ENCODE assay signal across 23 mouse cellular contexts in genomic region chr4:152892997-152893396, GRCm38 (mm10).
DNase-seq lines count a peak whose midpoint lies in the region; ATAC-seq lines count a peak whose summit lies in the region.
"Had no signal": no experiment of that assay in that cellular context is flagged by ENCODE, and none has a peak within 500 bp of the region (broad histone marks: within the 10 kb centered on the region; RNA-seq: fewer than 3 reads in every experiment).

No protein-coding gene starts in this region.

- H3K4me3 ChIP-seq in liver, embryonic 11.5 days (ENCODE audit: low read depth, low read length): no peak overlapping the region
- no peak overlapping the region for H3K4me3 ChIP-seq in liver, embryonic 13.5 days (replicated peaks)
- no peak overlapping the region for H3K4me3 ChIP-seq in liver, embryonic 16.5 days (ENCODE audit: low read depth, low read length)
- H3K4me3 ChIP-seq in hindbrain, embryonic 14.5 days (replicated peaks; ENCODE audit: low read length): no peak overlapping the region
- H3K4me3 ChIP-seq: forebrain, embryonic 10.5 days; forebrain, embryonic 13.5 days; gastrocnemius, adult 2 months; hindbrain, embryonic 12.5 days had no signal

- H3K9me3 ChIP-seq in liver, embryonic 11.5 days (ENCODE audit: control insufficient read depth, low read length): no peaks in the 10 kb centered on the region
- 0 out of 2 replicates have a peak, but pooled peaks cover 20% of the 10 kb centered on the region for H3K9me3 ChIP-seq in liver, embryonic 13.5 days (replicated peaks)
- H3K9me3 ChIP-seq in liver, embryonic 16.5 days (replicated peaks; ENCODE audit: control insufficient read depth, low read length): no peaks in the 10 kb centered on the region
- H3K9me3 ChIP-seq in hindbrain, embryonic 14.5 days (ENCODE audit: control insufficient read depth, low read length): 0 out of 2 replicates have a peak, but pooled peaks cover 3% of the 10 kb centered on the region
- H3K9me3 ChIP-seq: forebrain, embryonic 13.5 days had no signal

- H3K4me2 ChIP-seq in liver, embryonic 11.5 days: no peak overlapping the region
- no peak overlapping the region for H3K4me2 ChIP-seq in liver, embryonic 13.5 days
- no peak overlapping the region for H3K4me2 ChIP-seq in liver, embryonic 16.5 days (ENCODE audit: low read depth, low read length)
- H3K4me2 ChIP-seq in hindbrain, embryonic 14.5 days (replicated peaks): no peak overlapping the region
- H3K4me2 ChIP-seq: forebrain, embryonic 13.5 days; heart, embryonic 11.5 days; hindbrain, embryonic 12.5 days had no signal

- H3K27ac ChIP-seq in liver, embryonic 11.5 days (ENCODE audit: low read depth, low read length): no peak overlapping the region
- no peak overlapping the region for H3K27ac ChIP-seq in liver, embryonic 13.5 days
- H3K27ac ChIP-seq in liver, embryonic 16.5 days (ENCODE audit: low read length): no peak overlapping the region
- H3K27ac ChIP-seq in hindbrain, embryonic 14.5 days: no peak overlapping the region
- H3K27ac ChIP-seq: forebrain, embryonic 10.5 days; forebrain, embryonic 13.5 days; gastrocnemius, adult 2 months; hindbrain, embryonic 12.5 days had no signal

- ATAC-seq in liver, embryonic 11.5 days (replicated peaks; ENCODE audit: low FRiP score): no peak
- ATAC-seq in liver, embryonic 13.5 days (ENCODE audit: low read depth): peak; percentile 48; the same call in 1 of the 2 replicates
- ATAC-seq in liver, embryonic 16.5 days (ENCODE audit: low read depth): peak; percentile 51; the same call in 1 of the 2 replicates
- no peak for ATAC-seq in hindbrain, embryonic 14.5 days (ENCODE audit: low FRiP score)
- ATAC-seq: forebrain, embryonic 13.5 days; forebrain, embryonic 16.5 days; hindbrain, embryonic 16.5 days; Patski had no signal

- H3K4me1 ChIP-seq in liver, embryonic 11.5 days (replicated peaks; ENCODE audit: control insufficient read depth, insufficient read depth, low read length): no peaks in the 10 kb centered on the region
- no peaks in the 10 kb centered on the region for H3K4me1 ChIP-seq in liver, embryonic 13.5 days (replicated peaks)
- H3K4me1 ChIP-seq in liver, embryonic 16.5 days (ENCODE audit: control insufficient read depth, low read depth, low read length): no peaks in the 10 kb centered on the region
- H3K4me1 ChIP-seq in hindbrain, embryonic 14.5 days (replicated peaks; ENCODE audit: control insufficient read depth, insufficient read depth, low read length): peaks cover 7% of the 10 kb centered on the region; the same call in 1 of the 2 replicates
- H3K4me1 ChIP-seq: forebrain, embryonic 10.5 days; forebrain, embryonic 13.5 days had no signal

- WGBS in liver, embryonic 11.5 days: 80% methylated on average over 3 of the region's 3 CpGs
- WGBS in liver, embryonic 13.5 days (ENCODE audit: insufficient replicate concordance): 52% methylated on average over 3 of the region's 3 CpGs
- WGBS in liver, embryonic 16.5 days (ENCODE audit: insufficient replicate concordance): 55% methylated on average over 3 of the region's 3 CpGs
- WGBS in hindbrain, embryonic 14.5 days: 90% methylated on average over 3 of the region's 3 CpGs

- no peaks in the 10 kb centered on the region for H3K36me3 ChIP-seq in liver, embryonic 11.5 days (ENCODE audit: control insufficient read depth, insufficient read depth, low read length)
- no peaks in the 10 kb centered on the region for H3K36me3 ChIP-seq in liver, embryonic 13.5 days
- no peaks in the 10 kb centered on the region for H3K36me3 ChIP-seq in liver, embryonic 16.5 days (ENCODE audit: control insufficient read depth, insufficient read depth)
- H3K36me3 ChIP-seq in hindbrain, embryonic 14.5 days (replicated peaks; ENCODE audit: control insufficient read depth, insufficient read depth): no peaks in the 10 kb centered on the region
- H3K36me3 ChIP-seq: forebrain, embryonic 10.5 days; G1E; hindbrain, embryonic 12.5 days had no signal

- H3K27me3 ChIP-seq in liver, embryonic 11.5 days (replicated peaks; ENCODE audit: control insufficient read depth, insufficient read depth, low read length): no peaks in the 10 kb centered on the region
- no peaks in the 10 kb centered on the region for H3K27me3 ChIP-seq in liver, embryonic 13.5 days
- no peaks in the 10 kb centered on the region for H3K27me3 ChIP-seq in liver, embryonic 16.5 days (ENCODE audit: control insufficient read depth, insufficient read depth, low read depth, low read length)
- no peaks in the 10 kb centered on the region for H3K27me3 ChIP-seq in hindbrain, embryonic 14.5 days (ENCODE audit: control insufficient read depth, insufficient read depth, low read length)
- H3K27me3 ChIP-seq: CH12.LX; forebrain, embryonic 13.5 days; Patski had no signal

- H3K9ac ChIP-seq in liver, embryonic 11.5 days (ENCODE audit: low read depth, low read length): no peak overlapping the region
- H3K9ac ChIP-seq in liver, embryonic 13.5 days: no peak overlapping the region
- no peak overlapping the region for H3K9ac ChIP-seq in liver, embryonic 16.5 days (ENCODE audit: low read depth, low read length)
- no peak overlapping the region for H3K9ac ChIP-seq in hindbrain, embryonic 14.5 days
- H3K9ac ChIP-seq: forebrain, embryonic 13.5 days; hindbrain, embryonic 12.5 days had no signal

- peak; percentile 40 for DNase-seq in liver
- DNase-seq in liver, embryonic 11.5 days (ENCODE audit: low spot score): no peak
- DNase-seq in liver, embryonic 13.5 days: no peak
- no peak for DNase-seq in hindbrain, embryonic 14.5 days (ENCODE audit: low spot score)
- no peak for DNase-seq in frontal cortex, postnatal 14 days (ENCODE audit: low spot score in 2 of 2)
- DNase-seq: adrenal gland, postnatal 10 days; adrenal gland, postnatal 36 days; cerebellum, adult 18-20 months; cerebellum, adult 9-10 months; cerebellum, postnatal 14 days; gastrocnemius, adult 2 months; gastrocnemius, postnatal 14 days; heart, adult 11 months had no signal

Comparison
In these comparisons a context has a peak if more than half of its experiments do, and no peak if none do; other contexts are left out.
1. ATAC-seq: peak in liver, embryonic 13.5 days (single experiment) and liver, embryonic 16.5 days (single experiment); none in liver, embryonic 11.5 days (single experiment) and hindbrain, embryonic 14.5 days (single experiment).